Mouse (Mus musculus) hindbrain, embryonic 10.5 days (tissue): ENCODE measurements at regions not wholly inside any gene's neighbourhood (a gene's known extent, or its start where the extent isn't known, plus 50 kb on each side); places are given as distances from the start of the nearest gene placed in this dataset.
A peak's percentile ranks its signal among the peaks of the same experiment; 100 is the strongest.

ENCODE experiments used
- DNase-seq: peaks from one replicate; pipeline ENCODE4 v3.0.0-alpha.2; 2017; ENCODE audit warnings: low spot score
- H3K27ac ChIP-seq: fragments of 300-500 bp; sonication (generic); 2 replicates; pipeline ENCODE4 v1.5.1; 2016; ENCODE audit warnings: mild to moderate bottlenecking, moderate library complexity
- H3K27me3 ChIP-seq: fragments of 300-500 bp; sonication (generic); 2 replicates; pipeline ENCODE4 v1.6.1; 2016; ENCODE audit warnings: mild to moderate bottlenecking; ENCODE audit not compliant: poor library complexity, insufficient read depth, severe bottlenecking
- H3K36me3 ChIP-seq: fragments of 300-500 bp; sonication (generic); 2 replicates; pipeline ENCODE4 v1.6.1; 2016; ENCODE audit warnings: mild to moderate bottlenecking, moderate library complexity
- H3K4me1 ChIP-seq: fragments of 300-500 bp; sonication (generic); replicated peaks from 2 replicates; pipeline ENCODE4 v1.6.1; 2016; ENCODE audit warnings: mild to moderate bottlenecking
- H3K4me3 ChIP-seq: fragments of 300-500 bp; sonication (generic); 2 replicates; pipeline ENCODE4 v1.5.1; 2016; ENCODE audit warnings: mild to moderate bottlenecking, moderate library complexity
- H3K9me3 ChIP-seq: fragments of 300-500 bp; sonication (generic); 2 replicates; pipeline ENCODE4 v1.6.1; 2016; ENCODE audit warnings: mild to moderate bottlenecking, moderate library complexity
- WGBS: fragments of 180-500 bp; shearing (Covaris S2); methylation state at CpG from one replicate; pipeline ENCODE4 v1.1.7; 2016; 5-methylcytosine and 5-hydroxymethylcytosine counted together

- Histone ChIP-seq H3K9me3 (no peaks in the 10 kb centered on the region), H3K27ac (no peak overlapping the region), H3K4me3 (no peak overlapping the region), H3K36me3 (no peaks in the 10 kb centered on the region), H3K4me1 (no peaks in the 10 kb centered on the region), H3K27me3 (no peaks in the 10 kb centered on the region)
- DNase-seq: no peak
- 94% methylated on average over 3 of the region's 3 CpGs for WGBS
Observed at GRCm38 (mm10) chr12:77079481-77079880, 117.5 kb upstream of the Max start.

- Histone ChIP-seq H3K9me3 (no peaks in the 10 kb centered on the region), H3K36me3 (no peaks in the 10 kb centered on the region), H3K27ac (no peak overlapping the region), H3K4me1 (no peaks in the 10 kb centered on the region), H3K4me3 (no peak overlapping the region), H3K27me3 (no peaks in the 10 kb centered on the region)
- whole genome bisulfite sequencing: 90% methylated on average over 5 of the region's 5 CpGs
- DNase-seq: no peak
Observed at GRCm38 (mm10) chr12:77076678-77077077, 114.7 kb upstream of the Max start.

DNA sequence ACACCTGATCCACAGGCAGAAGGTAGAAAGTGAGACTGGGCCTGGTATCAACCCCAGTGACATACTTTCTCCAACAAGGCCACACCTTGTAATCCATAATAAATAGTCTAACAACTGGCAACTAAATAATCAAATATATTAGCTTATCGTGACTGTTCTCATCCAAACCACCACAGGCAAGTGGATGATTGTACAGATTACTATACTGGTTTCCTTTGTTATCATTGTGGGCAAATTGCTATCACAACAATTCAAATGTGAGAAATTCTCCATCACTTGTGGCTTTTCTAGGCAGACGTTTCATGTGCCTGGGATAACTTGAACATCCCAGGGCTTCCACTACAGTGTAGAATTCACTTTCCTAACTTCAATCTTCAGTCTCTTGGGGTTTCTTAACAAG, 112.6 kb upstream of the Max start:
- Histone ChIP-seq H3K4me3 (no peak overlapping the region), H3K36me3 (no peaks in the 10 kb centered on the region)
- WGBS: 86% methylated on average over 2 of the region's 2 CpGs

DNA sequence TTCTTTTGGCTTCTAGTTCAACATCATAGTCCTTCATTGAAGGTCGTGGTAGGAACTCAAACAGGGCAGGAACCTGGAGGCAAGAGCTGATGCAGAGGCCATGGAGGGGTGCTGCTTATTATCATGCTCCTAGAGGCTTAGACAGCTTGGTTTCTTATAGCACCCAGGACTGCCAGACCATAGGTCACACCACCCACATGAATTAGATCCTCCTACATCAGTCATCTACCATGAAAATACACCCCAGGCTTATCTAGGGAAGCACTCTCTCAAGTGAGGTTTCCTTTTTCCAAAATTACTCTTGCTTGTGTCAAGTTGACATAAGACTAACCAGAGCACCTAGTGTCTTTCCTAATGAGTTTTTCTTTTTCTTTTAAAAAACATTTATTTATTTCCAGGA, 109.7 kb upstream of the Max start:
- no peak overlapping the region for H3K27ac ChIP-seq
- no peaks in the 10 kb centered on the region for H3K36me3 ChIP-seq
- no peaks in the 10 kb centered on the region for H3K4me1 ChIP-seq
- no peaks in the 10 kb centered on the region for H3K9me3 ChIP-seq
- WGBS: 81% methylated on average over 1 of the region's 1 CpGs
- no peaks in the 10 kb centered on the region for H3K27me3 ChIP-seq
- no peak overlapping the region for H3K4me3 ChIP-seq
- no peak for DNase-seq

More for the DNA sequence above, 112.6 kb upstream of the Max start:
- H3K9me3 ChIP-seq: no peaks in the 10 kb centered on the region
- H3K4me1 ChIP-seq: no peaks in the 10 kb centered on the region
- DNase-seq: no peak
- no peak overlapping the region for H3K27ac ChIP-seq
- no peaks in the 10 kb centered on the region for H3K27me3 ChIP-seq

DNA sequence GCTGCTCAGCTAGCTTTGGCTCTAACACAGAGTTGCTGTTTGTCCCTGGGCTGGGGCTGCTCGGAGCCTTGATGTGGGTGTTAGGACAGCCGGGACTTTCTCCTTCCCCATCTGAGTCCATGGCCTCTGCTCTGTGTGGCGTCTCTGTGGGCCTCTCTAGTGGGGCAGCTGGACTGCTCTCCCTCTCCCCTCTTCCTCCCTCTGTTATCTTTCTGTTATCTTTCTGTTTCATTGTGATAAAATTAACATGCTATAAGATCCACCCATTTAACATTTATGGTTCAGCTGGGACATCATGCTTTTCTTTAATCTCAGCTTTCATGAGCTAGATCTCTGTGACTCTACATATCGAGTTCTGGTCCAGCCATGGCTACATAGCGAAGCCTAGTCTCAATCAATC, 105.9 kb upstream of the Max start:
- no peak for DNase-seq
- peaks cover 6% of the 10 kb centered on the region for H3K27me3 ChIP-seq
- H3K4me3 ChIP-seq: no peak overlapping the region
- H3K4me1 ChIP-seq: no peaks in the 10 kb centered on the region; the same call in 1 of the 2 replicates
- no peaks in the 10 kb centered on the region for H3K9me3 ChIP-seq
- no peaks in the 10 kb centered on the region for H3K36me3 ChIP-seq
- WGBS: 86% methylated on average over 5 of the region's 5 CpGs
- H3K27ac ChIP-seq: no peak overlapping the region

DNA sequence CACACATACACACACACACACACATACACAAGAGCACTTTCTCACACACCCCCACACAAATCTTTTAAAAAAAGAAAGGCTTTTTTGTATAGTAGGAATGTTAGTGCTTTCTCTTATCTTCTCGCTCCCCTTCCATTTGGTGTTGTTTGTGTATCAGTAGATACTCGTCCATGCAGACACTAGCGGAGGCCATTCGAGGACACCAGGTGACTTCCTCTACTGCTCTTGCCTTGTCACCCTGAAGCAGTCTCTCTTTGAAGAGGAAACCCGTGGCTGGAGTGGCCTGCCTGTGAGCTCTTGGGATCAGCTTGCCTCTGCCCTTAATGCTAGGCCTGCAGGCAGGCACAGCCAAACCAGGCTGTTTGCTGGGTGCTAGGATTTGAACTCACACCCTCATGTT, 105.1 kb upstream of the Max start:
- Histone ChIP-seq H3K36me3 (no peaks in the 10 kb centered on the region), H3K9me3 (no peaks in the 10 kb centered on the region), H3K27me3 (peaks cover 10% of the 10 kb centered on the region), H3K4me1 (no peaks in the 10 kb centered on the region; the same call in 1 of the 2 replicates), H3K4me3 (no peak overlapping the region), H3K27ac (no peak overlapping the region)
- 74% methylated on average over 5 of the region's 5 CpGs for WGBS
- no peak for DNase-seq

DNA sequence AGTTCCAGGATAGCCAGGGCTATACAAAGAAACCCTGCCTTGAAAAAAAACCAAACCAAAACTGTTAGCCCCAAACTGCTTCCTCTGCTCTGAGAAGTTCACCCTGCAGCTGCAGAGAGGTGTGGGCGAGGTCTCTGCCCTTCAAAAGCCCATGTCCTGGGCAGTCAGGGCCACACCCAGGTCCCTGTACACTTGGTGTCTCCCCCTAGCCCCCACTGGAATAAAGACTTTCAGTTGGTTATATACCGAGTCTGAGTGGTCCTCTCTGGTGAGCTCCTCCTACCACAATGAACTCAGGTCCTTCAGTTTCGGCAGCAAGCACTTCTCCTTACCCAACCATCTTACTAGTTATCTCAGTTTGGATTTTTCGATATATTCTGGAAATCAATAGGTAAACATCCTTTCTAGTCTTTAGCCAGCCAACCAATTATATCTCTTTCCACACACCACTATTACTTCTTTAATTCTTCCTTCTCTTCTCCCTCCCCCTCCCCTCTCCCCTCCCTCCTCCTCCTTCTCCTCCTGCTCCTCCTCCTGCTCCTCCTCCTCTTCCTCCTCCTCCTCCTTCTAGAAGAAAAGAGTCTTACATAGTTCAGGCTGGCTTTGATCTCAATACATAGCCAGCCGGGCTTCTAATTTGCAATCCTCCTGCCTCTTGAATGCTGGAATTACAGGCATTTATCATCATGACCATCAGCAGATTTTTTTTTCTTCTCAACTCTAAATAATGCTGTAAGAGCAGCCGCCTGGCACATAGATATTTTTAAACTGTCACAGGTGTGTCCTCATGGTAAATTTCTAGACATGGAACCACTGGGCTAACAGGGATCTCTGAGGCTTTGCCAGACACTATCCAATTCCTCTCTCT, 103.9 kb upstream of the Max start:
- H3K27me3 ChIP-seq: peaks cover 10% of the 10 kb centered on the region
- DNase-seq: no peak
- no peaks in the 10 kb centered on the region for H3K36me3 ChIP-seq
- no peaks in the 10 kb centered on the region for H3K9me3 ChIP-seq
- peaks cover 7% of the 10 kb centered on the region for H3K4me1 ChIP-seq
- 70% methylated on average over 6 of the region's 6 CpGs for WGBS
- no peak overlapping the region for H3K4me3 ChIP-seq
- H3K27ac ChIP-seq: no peak overlapping the region

GRCm38 (mm10) chr12:77064048-77064447, 102.0 kb upstream of the Max start:
- no peak overlapping the region for H3K4me3 ChIP-seq
- 62% methylated on average over 4 of the region's 4 CpGs for WGBS
- H3K9me3 ChIP-seq: no peaks in the 10 kb centered on the region
- no peak for DNase-seq
- peaks cover 19% of the 10 kb centered on the region for H3K4me1 ChIP-seq
- no peaks in the 10 kb centered on the region for H3K36me3 ChIP-seq
- H3K27me3 ChIP-seq: peaks cover 10% of the 10 kb centered on the region
- H3K27ac ChIP-seq: no peak overlapping the region

GRCm38 (mm10) chr12:77061562-77061847, 99.5 kb upstream of the Max start:
- DNase-seq: no peak
- H3K9me3 ChIP-seq: no peaks in the 10 kb centered on the region
- WGBS: 85% methylated on average over 5 of the region's 5 CpGs
- H3K36me3 ChIP-seq: no peaks in the 10 kb centered on the region
- H3K27ac ChIP-seq: 0 out of 2 replicates have a peak overlapping the region, but pooled peaks have one; percentile 35
- H3K4me1 ChIP-seq: peaks cover 25% of the 10 kb centered on the region
- H3K4me3 ChIP-seq: no peak overlapping the region
- peaks cover 23% of the 10 kb centered on the region for H3K27me3 ChIP-seq

- H3K4me1 ChIP-seq: peaks cover 25% of the 10 kb centered on the region
- no peaks in the 10 kb centered on the region for H3K9me3 ChIP-seq
- no peak for DNase-seq
- peak overlapping the region; percentile 66 for H3K27ac ChIP-seq
- H3K27me3 ChIP-seq: peaks cover 25% of the 10 kb centered on the region
- WGBS: 69% methylated on average over 9 of the region's 9 CpGs
- H3K36me3 ChIP-seq: no peaks in the 10 kb centered on the region
- H3K4me3 ChIP-seq: no peak overlapping the region
Observed at GRCm38 (mm10) chr12:77060766-77061561, 99.0 kb upstream of the Max start.

DNA sequence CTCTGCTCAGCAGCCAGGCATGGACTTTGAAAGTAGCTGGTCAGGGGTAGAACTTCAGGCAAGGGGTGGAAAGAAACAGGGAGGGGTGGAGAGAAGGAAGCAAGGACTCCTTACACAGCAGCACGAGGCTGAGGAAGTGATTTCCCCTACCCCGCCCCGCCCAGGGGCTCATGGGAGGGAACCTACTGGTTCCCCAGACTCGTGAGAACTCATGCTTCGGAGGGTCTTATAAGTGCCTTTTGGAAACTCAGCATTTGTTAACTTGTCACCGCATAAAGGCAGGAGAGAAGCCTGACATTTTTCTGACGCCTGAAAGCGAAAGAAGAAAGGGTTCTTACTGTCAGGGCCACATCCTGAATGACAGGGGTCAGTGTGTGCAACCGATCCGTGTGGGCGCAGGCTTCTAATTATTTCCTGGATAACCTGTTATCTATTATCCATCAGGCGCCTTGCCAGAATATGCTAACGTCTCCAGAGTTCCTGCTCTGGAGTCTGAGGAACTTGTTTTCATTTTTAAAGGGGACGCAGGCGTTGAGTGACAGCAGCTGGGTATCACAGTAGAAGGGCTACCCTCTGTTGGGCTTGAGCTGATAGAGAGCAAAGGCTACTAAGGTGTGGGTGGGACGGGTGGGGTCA, 98.2 kb upstream of the Max start:
- H3K27ac ChIP-seq: peak overlapping the region; percentile 66
- H3K9me3 ChIP-seq: no peaks in the 10 kb centered on the region
- peaks cover 29% of the 10 kb centered on the region for H3K27me3 ChIP-seq
- H3K4me1 ChIP-seq: peaks cover 31% of the 10 kb centered on the region
- no peaks in the 10 kb centered on the region for H3K36me3 ChIP-seq
- peak; percentile 60 for DNase-seq
- H3K4me3 ChIP-seq: peak overlapping the region; percentile 30; the same call in 1 of the 2 replicates
- WGBS: 24% methylated on average over 16 of the region's 16 CpGs

DNA sequence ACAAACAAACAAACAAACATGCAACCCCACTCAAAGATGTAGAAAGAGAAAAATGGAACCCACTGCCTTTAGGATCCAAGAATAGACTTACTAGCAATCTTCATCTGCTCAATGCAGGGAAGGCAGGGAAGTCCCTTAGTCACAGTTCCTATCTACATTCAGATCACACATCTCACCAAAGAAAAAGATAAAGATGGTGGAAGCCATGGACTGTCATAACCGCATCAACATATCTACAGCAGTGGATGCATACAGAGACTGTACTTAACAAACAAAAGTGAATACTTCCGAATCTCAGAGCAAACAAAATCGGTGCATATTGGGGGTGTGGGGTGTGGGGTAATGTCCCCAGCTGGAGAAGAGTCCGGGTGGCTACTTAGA, 97.7 kb upstream of the Max start:
- Histone ChIP-seq H3K27ac (peak overlapping the region; percentile 66), H3K4me3 (peak overlapping the region; percentile 30; the same call in 1 of the 2 replicates), H3K4me1 (peaks cover 31% of the 10 kb centered on the region), H3K9me3 (no peaks in the 10 kb centered on the region), H3K36me3 (no peaks in the 10 kb centered on the region), H3K27me3 (peaks cover 29% of the 10 kb centered on the region)
- no peak for DNase-seq
- WGBS: 85% methylated on average over 4 of the region's 4 CpGs
